Mouse (Mus musculus): ENCODE results near the gene Zfp202. TPM values are rescaled to one million over a fixed set of nuclear protein-coding genes. Genes with fewer than 3 reads are reported as not detected.

Zfp202 gene
- polyA plus RNA-seq, 1 experiment from 2014 or later = 1.6 TPM

DNA sequence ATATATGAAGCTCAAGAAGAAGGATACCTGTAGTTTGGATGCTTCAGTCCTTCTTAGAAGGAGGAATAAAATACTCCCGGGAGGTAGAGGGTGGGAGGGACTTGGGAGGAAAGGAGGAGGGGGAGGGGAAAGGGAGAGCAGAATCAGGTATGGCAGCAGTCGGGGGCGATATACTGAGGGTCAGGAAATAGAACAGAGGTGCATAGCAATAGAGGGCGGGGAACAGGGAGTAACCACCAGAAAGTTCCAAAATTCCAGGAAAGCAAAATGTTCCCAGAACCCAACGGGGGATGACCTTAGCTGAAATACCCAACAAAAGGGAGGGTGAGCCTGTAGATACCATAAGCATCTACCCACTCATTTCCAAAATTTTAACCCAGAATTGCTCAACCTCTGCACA is 48.2 kb downstream of the Zfp202 start:
- DNase-seq (ENCODE audit: low spot score) = no peak

DNA sequence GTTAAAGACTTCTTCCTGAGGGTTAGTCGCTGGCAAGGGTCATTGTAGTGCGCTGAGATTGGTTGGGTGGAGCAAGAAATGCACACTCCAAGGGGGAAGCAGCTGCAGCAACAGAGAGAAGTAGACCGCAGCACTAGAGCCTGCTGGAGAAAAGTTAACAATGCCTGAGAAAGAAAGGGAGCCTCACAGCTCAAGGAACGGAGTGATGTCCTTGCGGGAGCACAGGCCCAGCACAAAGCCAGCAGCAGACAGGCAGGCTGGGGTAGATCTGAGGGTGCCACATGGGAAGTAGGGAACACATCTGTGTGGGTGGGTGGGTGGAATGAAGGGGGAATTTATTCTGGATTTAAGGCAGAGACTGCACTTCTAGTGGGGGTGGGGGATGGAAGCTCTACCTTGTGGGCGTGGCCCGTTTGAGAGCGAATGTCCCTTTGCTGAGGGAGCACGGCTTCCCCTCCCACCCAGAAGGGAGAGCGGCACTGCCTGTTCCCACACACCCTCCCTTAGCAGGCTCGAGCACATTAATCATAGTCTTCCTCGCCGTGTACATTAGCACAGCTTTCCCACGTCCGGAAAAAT is 49.2 kb downstream of the Zfp202 start:
- DNase-seq (ENCODE audit: low spot score) = no peak

DNA sequence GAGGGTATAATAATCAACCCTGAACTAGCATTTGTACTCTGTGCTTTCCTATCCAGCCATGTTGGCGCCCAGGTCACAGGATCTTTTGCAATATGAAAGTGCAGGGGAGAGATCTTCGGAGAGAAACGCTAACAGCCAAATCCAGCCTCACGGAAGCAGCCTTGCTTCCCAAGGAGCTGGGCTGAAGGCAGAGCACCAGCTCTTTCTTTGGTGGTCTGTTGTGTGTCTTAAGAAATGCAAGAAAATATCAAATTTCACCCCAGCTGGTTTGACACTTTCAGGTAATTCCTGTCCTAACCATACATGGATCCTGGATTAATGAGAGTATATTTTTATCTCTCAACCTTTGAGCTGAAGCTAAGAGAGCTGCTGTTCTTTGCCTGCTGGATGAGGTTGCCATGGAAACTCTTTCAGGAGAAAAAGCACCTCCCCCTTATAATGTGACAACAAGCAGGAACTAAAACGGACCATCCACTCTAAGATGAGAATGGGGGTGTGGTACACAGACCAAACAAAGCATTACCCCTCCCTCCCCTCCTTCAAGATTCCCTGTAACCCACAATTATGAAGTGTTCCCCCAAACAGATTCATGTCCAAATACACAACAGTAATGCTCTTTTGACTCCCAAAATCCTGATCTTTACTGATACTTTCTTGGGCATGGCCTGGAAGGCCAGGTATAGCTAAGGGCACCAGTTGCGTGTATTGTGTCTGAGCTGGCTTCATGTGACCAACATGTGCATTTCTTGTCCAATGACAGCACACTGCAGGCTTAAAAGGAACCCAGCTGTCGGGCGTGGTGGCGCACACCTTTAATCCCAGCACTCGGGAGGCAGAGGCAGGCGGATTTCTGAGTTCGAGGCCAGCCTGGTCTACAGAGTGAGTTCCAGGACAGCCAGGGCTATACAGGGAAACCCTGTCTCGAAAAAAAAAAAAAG is 50.1 kb downstream of the Zfp202 start:
- DNase-seq (ENCODE audit: low spot score) = no peak

DNA sequence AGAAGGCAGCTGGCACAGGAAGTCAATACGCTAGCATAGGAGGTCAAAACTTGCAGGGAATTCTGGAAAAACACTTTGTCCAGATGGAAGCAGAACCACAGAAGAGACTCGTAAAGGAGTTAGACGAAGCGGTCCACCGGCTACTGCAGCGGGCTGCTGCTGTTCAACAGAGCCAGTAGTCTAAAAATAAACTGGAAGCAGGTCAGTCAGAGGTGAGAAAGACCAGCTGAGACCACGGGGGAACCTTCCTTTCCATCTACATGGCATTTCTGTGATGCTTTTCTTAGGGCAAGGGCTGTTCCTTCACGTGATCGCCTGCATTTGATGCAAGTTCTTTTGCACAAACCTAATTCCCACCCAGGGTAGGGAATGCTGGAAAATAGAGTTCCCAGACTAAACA is 53.4 kb downstream of the Zfp202 start:
- no peak for DNase-seq (ENCODE audit: low spot score)

DNA sequence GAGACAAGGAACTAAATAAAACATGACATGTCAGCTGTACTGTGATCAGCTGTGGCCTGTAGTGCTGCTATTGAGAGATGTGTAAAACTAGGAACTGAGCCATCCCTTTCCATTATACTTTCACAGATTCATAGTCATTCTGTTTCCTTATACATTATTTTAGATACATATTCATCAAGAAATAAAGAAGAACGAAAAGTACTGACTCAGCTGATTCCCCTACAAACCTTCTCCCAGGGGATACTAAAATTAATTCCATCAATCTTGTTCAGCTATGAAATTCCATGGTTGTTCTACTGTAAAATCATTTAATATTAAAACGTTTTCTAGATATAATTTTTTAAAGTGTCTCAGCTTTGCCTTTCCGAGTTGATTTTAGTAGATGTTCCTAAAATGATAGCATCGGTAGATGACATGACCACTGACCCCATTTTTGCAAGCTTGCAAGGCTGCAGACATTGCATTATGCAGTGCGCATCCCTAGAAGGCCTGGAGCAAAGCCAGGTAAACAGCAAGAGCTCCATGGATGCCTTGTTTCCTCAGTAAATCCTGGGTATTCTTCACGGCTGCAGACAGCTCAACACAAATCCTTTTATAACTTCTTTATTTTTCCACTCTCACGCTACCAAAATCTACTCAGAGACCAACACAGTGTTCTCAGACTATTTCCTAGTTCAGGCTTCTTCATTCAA is 54.0 kb downstream of the Zfp202 start:
- no peak for DNase-seq (ENCODE audit: low spot score)

DNA sequence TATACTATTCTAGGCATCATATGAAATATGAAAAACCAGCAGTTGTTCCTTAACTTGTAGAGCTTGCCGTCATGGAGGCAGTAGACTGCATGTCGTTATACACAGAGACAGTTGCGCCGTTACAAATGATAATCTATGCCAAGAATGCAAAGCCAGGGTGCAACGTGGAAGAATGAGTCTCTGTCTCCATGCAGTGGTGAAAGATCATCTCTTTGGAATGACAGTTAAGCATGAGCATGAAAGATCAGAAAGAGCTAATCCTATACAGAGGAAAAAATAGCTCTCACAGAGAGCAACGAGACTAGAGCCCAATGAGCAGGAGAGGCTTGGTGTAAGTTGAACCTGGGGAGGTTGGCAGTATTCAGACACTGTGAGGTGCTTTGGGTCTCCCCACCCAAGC is 54.6 kb downstream of the Zfp202 start:
- DNase-seq (ENCODE audit: low spot score) = no peak

DNA sequence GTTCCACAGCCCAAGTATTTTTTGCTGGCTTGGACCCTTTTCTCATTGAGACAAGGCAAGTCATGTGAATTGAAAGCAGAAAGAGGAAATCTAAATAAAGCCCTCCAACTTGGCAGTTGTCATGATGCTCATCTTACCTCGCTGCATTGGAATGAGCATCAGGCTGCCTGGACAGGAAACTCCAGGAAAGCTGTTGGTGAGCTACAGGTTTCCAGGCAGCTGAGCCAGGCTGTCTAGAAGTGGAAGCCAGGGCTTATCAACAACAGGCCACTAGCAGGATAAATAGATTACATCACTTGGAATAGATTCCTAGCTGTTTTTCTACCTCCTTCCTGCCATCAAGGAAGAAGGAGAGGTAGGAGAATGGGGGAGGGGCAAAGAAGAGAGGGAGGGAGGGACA is 57.0 kb downstream of the Zfp202 start:
- DNase-seq (ENCODE audit: low spot score) = no peak

DNA sequence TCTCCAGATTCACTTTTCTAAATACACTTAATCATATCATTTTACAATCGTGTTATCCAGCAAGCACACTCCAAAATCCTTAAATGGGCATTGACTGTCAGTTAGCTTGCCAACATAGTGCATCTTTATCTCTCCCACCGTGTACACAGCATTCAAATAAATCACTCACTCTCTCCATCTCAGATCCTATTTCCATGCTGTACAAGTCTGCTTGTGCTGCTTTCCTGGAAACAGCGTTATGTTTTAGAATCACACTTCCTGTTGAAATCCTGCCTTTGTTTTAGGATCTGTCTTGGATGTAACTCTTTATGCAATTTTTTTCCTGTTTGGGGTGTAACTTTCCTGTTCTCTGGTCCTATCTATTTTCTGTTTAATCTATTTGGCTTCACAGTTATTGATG is 60.3 kb downstream of the Zfp202 start:
- DNase-seq (ENCODE audit: low spot score) = no peak

Other genes with a start within 250 kb of the Zfp202 start
- gene Olfr975, start 240.3 kb upstream of the Zfp202 start, polyA plus RNA-seq (2015; fragmentation: Nextera tagmentation; extraction: Ambion mirVana) = not detected in 2 replicates
- gene Olfr976, start 231.2 kb upstream of the Zfp202 start, polyA plus RNA-seq (2015; fragmentation: Nextera tagmentation; extraction: Ambion mirVana) = not detected in 2 replicates
- not detected in 2 replicates for gene Olfr978, start 200.2 kb upstream of the Zfp202 start, polyA plus RNA-seq (2015; fragmentation: Nextera tagmentation; extraction: Ambion mirVana)
- gene Olfr979, start 188.9 kb upstream of the Zfp202 start, polyA plus RNA-seq (2015; fragmentation: Nextera tagmentation; extraction: Ambion mirVana) = not detected in 2 replicates
- gene Olfr980, start 182.7 kb upstream of the Zfp202 start, polyA plus RNA-seq (2015; fragmentation: Nextera tagmentation; extraction: Ambion mirVana) = not detected in 2 replicates
- not detected in 2 replicates for gene Olfr981, start 170.9 kb upstream of the Zfp202 start, polyA plus RNA-seq (2015; fragmentation: Nextera tagmentation; extraction: Ambion mirVana)
- not detected in 2 replicates for gene Olfr982, start 118.5 kb upstream of the Zfp202 start, polyA plus RNA-seq (2015; fragmentation: Nextera tagmentation; extraction: Ambion mirVana)
- gene Olfr983, start 98.7 kb upstream of the Zfp202 start, polyA plus RNA-seq (2015; fragmentation: Nextera tagmentation; extraction: Ambion mirVana) = not detected in 2 replicates
- not detected in 2 replicates for gene Olfr984, start 78.1 kb upstream of the Zfp202 start, polyA plus RNA-seq (2015; fragmentation: Nextera tagmentation; extraction: Ambion mirVana)
- gene Olfr985, start 62.1 kb upstream of the Zfp202 start, polyA plus RNA-seq (2015; fragmentation: Nextera tagmentation; extraction: Ambion mirVana) = not detected in 2 replicates
- gene Tmem225, start 44.2 kb upstream of the Zfp202 start, polyA plus RNA-seq (2015; fragmentation: Nextera tagmentation; extraction: Ambion mirVana) = not detected in 2 replicates
- gene Olfr986, start 11.4 kb upstream of the Zfp202 start, polyA plus RNA-seq (2015; fragmentation: Nextera tagmentation; extraction: Ambion mirVana) = not detected in 2 replicates
- 0.83 and 1.0 TPM in 2 replicates for gene Scn3b, start 76.9 kb downstream of the Zfp202 start, polyA plus RNA-seq (2015; fragmentation: Nextera tagmentation; extraction: Ambion mirVana)